Mouse (Mus musculus) E14TG2a.4 (cell line): Measurements from ENCODE around the gene Gp9.

ENCODE experiments used
- CTCF ChIP-seq: conservative IDR thresholded peaks from 2 replicates; pipeline ENCODE4 v1.5.1; 2014; ENCODE audit warnings: low read length
- POU5F1 ChIP-seq: IDR thresholded peaks from 2 replicates; pipeline ENCODE4 v1.6.1; 2014; ENCODE audit warnings: low read length, borderline replicate concordance

- no peak for TF ChIP-seq CTCF
- no peak for TF ChIP-seq POU5F1
Observed at GRCm38 (mm10) chr6:87806028-87806427, 28.2 kb downstream of the Gp9 start.
